8 mouse cellular contexts compared by ENCODE assay signal in the genomic region with DNA sequence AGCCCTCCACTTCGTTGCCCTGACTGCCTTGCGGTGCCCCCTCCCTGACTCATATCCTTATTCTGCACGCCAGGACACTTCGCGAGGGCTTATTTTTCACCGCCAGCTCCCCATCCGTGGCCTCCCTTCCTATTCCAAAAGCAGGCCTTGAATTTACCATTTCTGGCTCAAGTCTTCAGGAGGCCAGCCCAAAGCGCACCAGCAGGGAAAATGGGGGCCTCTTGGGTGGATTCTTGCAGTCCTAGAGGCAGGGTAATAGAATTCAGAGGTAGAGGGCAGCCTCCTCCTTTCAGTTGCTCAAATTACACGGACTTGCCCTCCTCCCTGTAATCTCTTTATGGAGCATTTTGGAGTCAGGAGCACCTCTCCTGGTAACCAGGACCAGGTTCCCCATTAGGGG. TPM values are rescaled to one million over a fixed set of nuclear protein-coding genes. Genes with fewer than 3 reads are reported as not detected.
A peak's percentile ranks its signal among the peaks of the same experiment; 100 is the strongest.
DNase-seq lines count a peak whose midpoint lies in the region; ATAC-seq and TF ChIP-seq lines count a peak whose summit lies in the region.

No protein-coding gene starts in this region.

- H3K4me3 ChIP-seq in heart, embryonic 13.5 days: peak overlapping the region; percentile 48
- H3K4me3 ChIP-seq in ES-E14 (ENCODE audit: insufficient read depth in 1 of 2, low read depth in 1 of 2, low read length in 2 of 2, poor library complexity in 1 of 2, severe bottlenecking in 1 of 2) (peak overlapping the region; percentile 54 to 63), macrophage (ENCODE audit: inconsistent target) (no peak overlapping the region; the same call in 1 of the 2 replicates)
- H3K4me3 ChIP-seq in forebrain, embryonic 15.5 days: peak overlapping the region; percentile 36

- H3K4me2 ChIP-seq in heart, embryonic 13.5 days: peak overlapping the region; percentile 91
- H3K4me2 ChIP-seq in forebrain, embryonic 15.5 days (replicated peaks): peak overlapping the region; percentile 68

- 0 out of 2 replicates have a peak, but pooled peaks have one; percentile 5 for ATAC-seq in heart, embryonic 13.5 days (ENCODE audit: extremely low read depth, insufficient number of reproducible peaks, low FRiP score, low TSS enrichment)
- ATAC-seq in forebrain, embryonic 15.5 days (replicated peaks): no peak

- DNase-seq in heart, postnatal 36 days: no peak
- no peak for DNase-seq in ES-E14 (ENCODE audit: low read depth, low spot score)
- DNase-seq in adrenal gland, adult 8-10 months: no peak
- no peak for DNase-seq in urinary bladder, postnatal 25 days (ENCODE audit: low spot score)
- no peak for DNase-seq in left cerebral cortex, postnatal 14 days (ENCODE audit: low spot score in 2 of 2)

- H3K4me1 ChIP-seq in heart, embryonic 13.5 days: peaks cover 85% of the 10 kb centered on the region
- H3K4me1 ChIP-seq in ES-E14 (ENCODE audit: control insufficient read depth in 2 of 2, insufficient read depth in 2 of 2, low read length in 2 of 2, poor library complexity in 1 of 2): peaks cover 19 to 31% of the 10 kb centered on the region in 2 experiments; a peak in 3 of 4 replicates
- H3K4me1 ChIP-seq in forebrain, embryonic 15.5 days: peaks cover 67% of the 10 kb centered on the region

- peak overlapping the region; percentile 76 for H3K9ac ChIP-seq in heart, embryonic 13.5 days
- peak overlapping the region; percentile 61 for H3K9ac ChIP-seq in ES-E14 (ENCODE audit: insufficient read depth, low read depth, low read length, poor library complexity, severe bottlenecking)
- H3K9ac ChIP-seq in forebrain, embryonic 15.5 days (replicated peaks): peak overlapping the region; percentile 33

- peaks cover 8% of the 10 kb centered on the region; the same call in 1 of the 2 replicates for H3K79me2 ChIP-seq in macrophage (ENCODE audit: inconsistent target)

- H3K36me3 ChIP-seq in heart, embryonic 13.5 days: peaks cover 11% of the 10 kb centered on the region; the same call in 1 of the 2 replicates
- H3K36me3 ChIP-seq in ES-E14 (ENCODE audit: control insufficient read depth, insufficient read depth, low read length, poor library complexity, severe bottlenecking) (peaks cover 27% of the 10 kb centered on the region), macrophage (ENCODE audit: inconsistent target) (no peaks in the 10 kb centered on the region)
- no peaks in the 10 kb centered on the region for H3K36me3 ChIP-seq in forebrain, embryonic 15.5 days

- in situ Hi-C loops in ES-E14 (cut with MboI; ENCODE audit: low sequenced_read_pairs in 2 of 2, unreplicated experiment in 2 of 2): no loop called here

- H3K27me3 ChIP-seq in heart, embryonic 13.5 days (replicated peaks): peaks cover 24% of the 10 kb centered on the region
- H3K27me3 ChIP-seq in forebrain, embryonic 15.5 days: no peaks in the 10 kb centered on the region

- WGBS in heart, embryonic 13.5 days: 1% methylated on average over 9 of the region's 9 CpGs
- WGBS in forebrain, embryonic 15.5 days: 3% methylated on average over 9 of the region's 9 CpGs
- 23% methylated on average over 9 of the region's 9 CpGs for WGBS in macrophage (ENCODE audit: missing documents)

- H3K9me3 ChIP-seq in heart, embryonic 13.5 days: no peaks in the 10 kb centered on the region
- no peaks in the 10 kb centered on the region for H3K9me3 ChIP-seq in ES-E14 (ENCODE audit: control insufficient read depth, insufficient read depth, low read depth, low read length)
- H3K9me3 ChIP-seq in forebrain, embryonic 15.5 days: no peaks in the 10 kb centered on the region

- peak overlapping the region; percentile 90 for H3K27ac ChIP-seq in heart, embryonic 13.5 days (replicated peaks)
- H3K27ac ChIP-seq in ES-E14 (ENCODE audit: insufficient read depth, low read depth, low read length, poor library complexity, severe bottlenecking) (peak overlapping the region; percentile 80), macrophage (0 out of 2 replicates have a peak overlapping the region, but pooled peaks have one; percentile 29)
- peak overlapping the region; percentile 20 for H3K27ac ChIP-seq in forebrain, embryonic 15.5 days (replicated peaks)

- intact Hi-C loops in heart, postnatal 36 days (cut with DNase I): loop anchor here (1.0 kb wide), 1 partner anchor 29 kb away; no protein-coding TSS in a partner anchor
- intact Hi-C loops in left cerebral cortex, postnatal 14 days (cut with DNase I): no loop called here

TF ChIP-seq in ES-E14, 5 proteins besides CTCF, POLR2A, EP300 and RAD21:
- TF ChIP-seq ZNF384 (IDR thresholded peaks at IDR 0.05; ENCODE audit: low read depth, low read length) (no peak), MAFK (IDR thresholded peaks at IDR 0.05; ENCODE audit: insufficient read depth, low read depth, low read length) (no peak), ZC3H11A (IDR thresholded peaks at IDR 0.05; ENCODE audit: borderline replicate concordance, low read depth, low read length) (no peak), HCFC1 (IDR thresholded peaks at IDR 0.05; ENCODE audit: borderline replicate concordance, insufficient read depth, low read length) (no peak), CHD2 (IDR thresholded peaks at IDR 0.05; ENCODE audit: low read depth, low read length) (no peak)

RNA-seq across cellular contexts. Expression of a gene that starts 6.0 kb away (rescaled TPM):
- polyA plus RNA-seq in heart, embryonic 13.5 days (2015; fragmentation: Nextera tagmentation; extraction: Ambion mirVana): 4.9 and 8.5 TPM in 2 replicates
- total RNA-seq in heart, postnatal 36 days (2021): 1 to 10 TPM; 3.4 to 3.8 TPM
- total RNA-seq in ES-E14 (2012; rRNA removed): 69.8 and 78.6 TPM in 2 replicates
- polyA plus RNA-seq in forebrain, embryonic 15.5 days (2015; fragmentation: Nextera tagmentation; extraction: Ambion mirVana): 14.2 and 15.1 TPM in 2 replicates
- 100 to 1,000 TPM in 18 of 26 experiments, 10 to 100 TPM in 5, 1 to 10 TPM in 3; 3.6 to 749 (median 239) TPM for total RNA-seq in macrophage (2018; cell fraction: chromatin; rRNA removed)
- total RNA-seq in macrophage (2018; cell fraction: cytosol; rRNA removed): 1,000 to 10,000 TPM in 3 of 26 experiments, 100 to 1,000 TPM in 15, 10 to 100 TPM in 6, 1 to 10 TPM in 2; 3.4 to 1,133 (median 302) TPM
- 1,000 to 10,000 TPM in 2 of 26 experiments, 100 to 1,000 TPM in 17, 10 to 100 TPM in 6, 1 to 10 TPM in 1; 3.2 to 1,503 (median 563) TPM for total RNA-seq in macrophage (2018; cell fraction: nucleus; rRNA removed)
- 2.0 to 6.9 TPM (median 2.3 TPM) in 3 replicates for polyA plus RNA-seq in macrophage (2018)
- 10 to 100 TPM in 1 of 4 experiments, 1 to 10 TPM in 3; 4.4 to 14.6 (median 5.4) TPM for total RNA-seq in adrenal gland, adult 8-10 months (2022)
- 1 to 10 TPM; 3.7 to 3.8 TPM for total RNA-seq in left cerebral cortex, postnatal 14 days (2021)

RNA-seq across cellular contexts. Expression of a gene that starts 22.2 kb away (rescaled TPM):
- polyA plus RNA-seq in heart, embryonic 13.5 days (2015; fragmentation: Nextera tagmentation; extraction: Ambion mirVana): 25.7 and 26.6 TPM in 2 replicates
- total RNA-seq in heart, postnatal 36 days (2021): 10 to 100 TPM; 17.8 to 20.0 TPM
- total RNA-seq in ES-E14 (2012; rRNA removed): 95.2 and 101 TPM in 2 replicates
- 52.9 and 54.3 TPM in 2 replicates for polyA plus RNA-seq in forebrain, embryonic 15.5 days (2015; fragmentation: Nextera tagmentation; extraction: Ambion mirVana)
- total RNA-seq in macrophage (2018; cell fraction: chromatin; rRNA removed): 100 to 1,000 TPM; 115 to 839 (median 194) TPM
- 10 to 100 TPM; 18.3 to 57.3 (median 29.4) TPM for total RNA-seq in macrophage (2018; cell fraction: cytosol; rRNA removed)
- total RNA-seq in macrophage (2018; cell fraction: nucleus; rRNA removed): 100 to 1,000 TPM in 16 of 26 experiments, 10 to 100 TPM in 10; 65.7 to 895 (median 111) TPM
- 12.0 to 40.0 TPM (median 28.0 TPM) in 3 replicates for polyA plus RNA-seq in macrophage (2018)
- total RNA-seq in adrenal gland, adult 8-10 months (2022): 10 to 100 TPM; 52.7 to 76.9 (median 68.2) TPM
- total RNA-seq in left cerebral cortex, postnatal 14 days (2021): 10 to 100 TPM; 74.4 to 76.2 TPM

Comparison
In these comparisons a context has a peak if more than half of its experiments do, and no peak if none do; other contexts are left out.
1. H3K27ac ChIP-seq: peak in every context shown above with its lines; median percentile 90 in heart, embryonic 13.5 days; 80 in ES-E14; 29 in macrophage; 20 in forebrain, embryonic 15.5 days.